Mouse (Mus musculus) heart, adult 2 months (tissue): ENCODE measurements around the gene Mpp2. TPM values are rescaled to one million over a fixed set of nuclear protein-coding genes. Genes with fewer than 3 reads are reported as not detected.

Experiments used
- DNase-seq, 2 experiments: peaks; one replicate each; pipeline ENCODE4 v3.0.0; 2021
- H3K27ac ChIP-seq: fragments of 200-600 bp; 2 replicates; pipeline ENCODE4 v1.8.1; 2022
- H3K27me3 ChIP-seq: fragments of 200-500 bp; 2 replicates; pipeline ENCODE4 v1.6.1; 2012; ENCODE audit warnings: mild to moderate bottlenecking, low read length, inconsistent platforms, mixed read lengths; ENCODE audit not compliant: control insufficient read depth, insufficient read depth
- H3K36me3 ChIP-seq: fragments of 200-500 bp; 2 replicates; pipeline ENCODE4 v1.6.1; 2012; ENCODE audit warnings: low read length, inconsistent platforms; ENCODE audit not compliant: control insufficient read depth, insufficient read depth
- H3K4me1 ChIP-seq: fragments of 200-500 bp; 2 replicates; pipeline ENCODE4 v1.6.1; 2011; ENCODE audit warnings: low read length; ENCODE audit not compliant: control insufficient read depth, insufficient read depth
- H3K4me3 ChIP-seq: fragments of 200-600 bp; 2 replicates; pipeline ENCODE4 v1.8.1; 2022
- H3K79me2 ChIP-seq: fragments of 200-500 bp; replicated peaks from 2 replicates; pipeline ENCODE4 v1.6.1; 2012; ENCODE audit warnings: mild to moderate bottlenecking, inconsistent platforms, low read length, moderate library complexity, mixed read lengths; ENCODE audit not compliant: control insufficient read depth, insufficient read depth
- H3K9ac ChIP-seq: fragments of 200-500 bp; 2 replicates; pipeline ENCODE4 v1.6.1; 2012; ENCODE audit warnings: low read depth, mild to moderate bottlenecking, control low read depth, inconsistent platforms, low read length, mixed read lengths
- CTCF ChIP-seq: fragments of 200-600 bp; IDR thresholded peaks from 2 replicates; pipeline ENCODE4 v1.8.1; 2022; ENCODE audit warnings: antibody characterized with exemption, mild to moderate bottlenecking, moderate library complexity
- EP300 ChIP-seq: fragments of 200-500 bp; IDR thresholded peaks from 2 replicates; pipeline ENCODE4 v1.6.1; 2011; ENCODE audit warnings: low read depth, low read length, control low read depth; ENCODE audit not compliant: insufficient read depth
- POLR2A ChIP-seq: fragments of 200-500 bp; IDR thresholded peaks from 2 replicates; pipeline ENCODE4 v1.6.1; 2011; ENCODE audit warnings: mild to moderate bottlenecking, low read depth, low read length, control low read depth; ENCODE audit not compliant: insufficient read depth
- WGBS: fragments of 180-500 bp; shearing (Covaris S2); methylation state at CpG from one replicate; pipeline ENCODE4 v1.1.7; 2018; 5-methylcytosine and 5-hydroxymethylcytosine counted together
- intact Hi-C: fragments of 180-260 bp; cut with DNase I; formaldehyde crosslinking; loops from one replicate; pipeline ENCODE4 v1.15.1; 2025
- polyA plus RNA-seq: library from polyadenylated mRNA; depleted of rRNA; stranded (reverse); fragments of >200 nt; gene quantifications from 2 replicates; pipeline ENCODE4 v1.2.3, GENCODE M21; 2012; rRNA removed
- total RNA-seq, 2 experiments: library from RNA; stranded (reverse); gene quantifications; 2 replicates each; pipeline ENCODE4 v1.2.3; 2021

The Mpp2 gene
- total and polyA plus RNA-seq, 3 experiments = 2.3 to 5.3 (median 2.6) TPM

DNA sequence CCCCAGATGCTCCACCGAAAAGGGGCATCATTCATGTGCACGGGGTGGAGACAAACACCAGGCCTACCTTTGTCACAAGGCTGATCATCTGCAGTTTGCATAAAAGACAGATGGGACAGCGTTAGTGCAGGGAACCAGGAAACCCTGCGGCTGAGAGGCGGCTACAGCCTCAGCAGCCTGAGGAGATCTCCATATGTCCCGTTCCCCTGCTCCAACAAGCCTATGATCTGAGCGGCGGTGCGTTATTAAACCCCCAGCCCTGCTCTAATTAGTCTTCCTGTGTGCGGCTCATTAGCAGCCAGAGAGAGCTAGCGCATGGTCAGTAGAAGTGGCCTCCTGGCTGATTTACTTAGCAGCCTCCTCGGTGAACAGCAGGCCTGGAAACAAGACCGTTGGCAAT is 78.2 kb downstream of the Mpp2 start:
- intact Hi-C loops = no loop called here

DNA sequence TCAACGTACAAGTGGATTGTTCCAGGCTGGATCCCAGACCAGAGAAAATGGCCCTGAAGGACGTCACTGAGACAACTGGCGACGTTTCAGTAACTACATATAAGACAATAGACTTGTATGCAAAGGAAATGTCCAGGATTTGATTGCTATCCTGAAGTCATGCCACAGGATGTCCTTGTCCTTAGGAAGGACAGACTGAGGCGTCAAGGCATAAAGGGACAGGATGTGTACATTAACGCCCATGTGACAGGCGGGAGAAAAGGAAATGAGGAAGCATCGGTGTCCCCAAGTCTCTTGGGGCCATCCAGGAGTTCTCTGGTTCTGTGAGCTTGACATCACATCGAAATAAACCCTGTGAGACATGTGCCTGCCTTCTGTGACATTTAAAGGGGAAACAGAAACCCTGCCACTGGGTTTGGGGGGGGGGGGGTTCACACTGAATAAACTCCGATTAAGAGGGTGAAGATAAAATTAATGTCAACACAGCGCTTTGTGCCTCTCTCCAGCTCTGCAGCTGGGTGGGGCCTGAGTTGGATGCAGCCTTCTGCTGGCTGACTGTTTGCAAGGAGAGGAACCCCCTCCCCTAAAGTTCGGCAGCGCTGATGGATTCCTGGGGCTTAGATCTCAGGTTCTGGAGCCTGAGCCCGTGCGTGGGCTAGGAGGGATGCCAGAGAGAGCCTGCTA is 79.2 kb downstream of the Mpp2 start:
- H3K9ac ChIP-seq = no peak overlapping the region
- TF ChIP-seq CTCF = no peak
- no peak for TF ChIP-seq EP300
- TF ChIP-seq POLR2A = no peak
- H3K4me1 ChIP-seq = peaks cover 3% of the 10 kb centered on the region; the same call in 1 of the 2 replicates
- 46% methylated on average over 15 of the region's 15 CpGs for WGBS
- no peak overlapping the region for H3K27ac ChIP-seq
- DNase-seq = no peak
- no peaks in the 10 kb centered on the region for H3K79me2 ChIP-seq
- intact Hi-C loops = no loop called here
- no peaks in the 10 kb centered on the region for H3K36me3 ChIP-seq
- no peak overlapping the region for H3K4me3 ChIP-seq
- H3K27me3 ChIP-seq = no peaks in the 10 kb centered on the region

More for the DNA sequence above, 78.2 kb downstream of the Mpp2 start:
- DNase-seq = no peak
- Histone ChIP-seq H3K9ac (no peak overlapping the region), H3K4me1 (peaks cover 3% of the 10 kb centered on the region; the same call in 1 of the 2 replicates), H3K27me3 (no peaks in the 10 kb centered on the region), H3K79me2 (no peaks in the 10 kb centered on the region), H3K4me3 (no peak overlapping the region), H3K27ac (peak overlapping the region; percentile 12; the same call in 1 of the 2 replicates), H3K36me3 (no peaks in the 10 kb centered on the region)
- TF ChIP-seq EP300 (peak; percentile 49; the same call in 1 of the 2 replicates), POLR2A (no peak)
- WGBS = 58% methylated on average over 13 of the region's 13 CpGs

DNA sequence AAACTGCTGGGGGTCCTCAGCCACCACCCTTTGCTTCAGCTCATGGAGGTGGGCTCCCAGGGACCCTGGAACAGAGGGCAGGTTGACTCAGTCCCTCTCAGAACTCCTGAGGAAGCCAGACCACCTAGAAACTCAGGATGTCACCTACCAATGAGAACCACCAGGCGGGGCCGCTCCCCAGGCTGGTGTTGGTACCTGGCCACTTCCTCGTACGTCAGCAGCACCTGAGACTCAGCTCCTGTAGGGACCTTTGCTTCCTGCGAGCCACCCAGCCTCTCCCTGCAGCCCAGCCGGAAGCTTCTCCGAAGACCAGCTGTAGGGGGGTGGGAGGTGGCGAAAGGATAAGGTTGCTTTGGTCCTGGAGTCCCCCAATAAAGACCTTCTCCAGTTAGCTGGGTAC is 79.9 kb downstream of the Mpp2 start:
- Histone ChIP-seq H3K4me1 (peaks cover 3% of the 10 kb centered on the region; the same call in 1 of the 2 replicates), H3K27ac (no peak overlapping the region), H3K9ac (no peak overlapping the region), H3K79me2 (no peaks in the 10 kb centered on the region), H3K4me3 (no peak overlapping the region), H3K27me3 (no peaks in the 10 kb centered on the region), H3K36me3 (no peaks in the 10 kb centered on the region)
- intact Hi-C loops = no loop called here
- no peak for DNase-seq
- TF ChIP-seq EP300 = no peak
- no peak for TF ChIP-seq POLR2A
- WGBS = 86% methylated on average over 8 of the region's 8 CpGs

Other genes with a start within 250 kb of the Mpp2 start
- gene Meox1, start 194.1 kb downstream of the Mpp2 start, total RNA-seq = 1 to 10 TPM; 5.6 to 7.3 TPM
- gene Meox1, start 194.1 kb downstream of the Mpp2 start, polyA plus RNA-seq = 7.2 and 15.1 TPM in 2 replicates
- gene Sost, start 121.5 kb downstream of the Mpp2 start, total RNA-seq = 1 to 10 TPM; 2.1 to 3.2 TPM
- gene Sost, start 121.5 kb downstream of the Mpp2 start, polyA plus RNA-seq = 5.8 and 7.0 TPM in 2 replicates
- not detected for gene Cfap97d1, start 104.2 kb downstream of the Mpp2 start, total RNA-seq
- gene Cfap97d1, start 104.2 kb downstream of the Mpp2 start, polyA plus RNA-seq = not detected in 2 replicates
- gene Dusp3, start 101.5 kb downstream of the Mpp2 start, total RNA-seq = 100 to 1,000 TPM; 103 to 131 TPM
- 97.7 and 101 TPM in 2 replicates for gene Dusp3, start 101.5 kb downstream of the Mpp2 start, polyA plus RNA-seq
- gene Mpp3, start 60.1 kb downstream of the Mpp2 start, total RNA-seq = 1 to 10 TPM; 1.4 to 1.5 TPM
- 4.5 and 5.3 TPM in 2 replicates for gene Mpp3, start 60.1 kb downstream of the Mpp2 start, polyA plus RNA-seq
- 10 to 100 TPM; 51.6 to 70.1 TPM for gene Cd300lg, start 47.0 kb downstream of the Mpp2 start, total RNA-seq
- gene Cd300lg, start 47.0 kb downstream of the Mpp2 start, polyA plus RNA-seq = 102 and 143 TPM in 2 replicates
- not detected for gene Ppy, start 12.8 kb upstream of the Mpp2 start, total RNA-seq
- gene Ppy, start 12.8 kb upstream of the Mpp2 start, polyA plus RNA-seq = not detected in 2 replicates
- not detected for gene Pyy, start 19.3 kb upstream of the Mpp2 start, total RNA-seq
- gene Pyy, start 19.3 kb upstream of the Mpp2 start, polyA plus RNA-seq = not detected in 2 replicates
- gene Nags, start 57.0 kb upstream of the Mpp2 start, total RNA-seq = not detected
- gene Nags, start 57.0 kb upstream of the Mpp2 start, polyA plus RNA-seq = 0.06 and 0.12 TPM in 2 replicates
- 10 to 100 TPM; 12.2 to 13.6 TPM for gene Tmem101, start 67.9 kb upstream of the Mpp2 start, total RNA-seq
- gene Tmem101, start 67.9 kb upstream of the Mpp2 start, polyA plus RNA-seq = 19.5 and 20.7 TPM in 2 replicates
- 10 to 100 TPM; 49.4 to 50.2 TPM for gene Lsm12, start 96.8 kb upstream of the Mpp2 start, total RNA-seq
- gene Lsm12, start 96.8 kb upstream of the Mpp2 start, polyA plus RNA-seq = 32.5 and 42.4 TPM in 2 replicates
- gene G6pc3, start 101.1 kb upstream of the Mpp2 start, total RNA-seq = 10 to 100 TPM; 44.8 to 50.6 TPM
- gene G6pc3, start 101.1 kb upstream of the Mpp2 start, polyA plus RNA-seq = 89.9 and 95.3 TPM in 2 replicates
- gene Hdac5, start 141.7 kb upstream of the Mpp2 start, total RNA-seq = 100 to 1,000 TPM; 113 to 137 TPM
- 92.6 and 98.5 TPM in 2 replicates for gene Hdac5, start 141.7 kb upstream of the Mpp2 start, polyA plus RNA-seq
- gene BC030867, start 160.4 kb upstream of the Mpp2 start, total RNA-seq = under 1 TPM; 0.26 to 0.32 TPM
- gene BC030867, start 160.4 kb upstream of the Mpp2 start, polyA plus RNA-seq = 0.45 and 0.56 TPM in 2 replicates
- 1 to 10 TPM in 1 of 2 experiments, under 1 TPM in 1; 0.89 to 1.1 TPM for gene Asb16, start 180.2 kb upstream of the Mpp2 start, total RNA-seq
- gene Asb16, start 180.2 kb upstream of the Mpp2 start, polyA plus RNA-seq = 0.70 and 0.74 TPM in 2 replicates
- 10 to 100 TPM; 22.9 to 26.2 TPM for gene Tmub2, start 196.4 kb upstream of the Mpp2 start, total RNA-seq
- gene Tmub2, start 196.4 kb upstream of the Mpp2 start, polyA plus RNA-seq = 32.8 and 43.2 TPM in 2 replicates
- 10 to 100 TPM; 19.0 to 21.7 TPM for gene Atxn7l3, start 208.1 kb upstream of the Mpp2 start, total RNA-seq
- gene Atxn7l3, start 208.1 kb upstream of the Mpp2 start, polyA plus RNA-seq = 17.4 and 21.2 TPM in 2 replicates
- 10 to 100 TPM; 52.5 to 59.4 TPM for gene Ubtf, start 231.2 kb upstream of the Mpp2 start, total RNA-seq
- gene Ubtf, start 231.2 kb upstream of the Mpp2 start, polyA plus RNA-seq = 14.9 and 22.1 TPM in 2 replicates